Mouse (Mus musculus) right cerebral cortex, adult 18-20 months (tissue): ENCODE measurements around the gene P2ry14.
"Not testable (repeated sequence)": the region's sequence is repeated elsewhere in the genome, so short reads cannot be mapped to it uniquely, and the experiment has no call there.

Source experiments
- DNase-seq: peaks from one replicate; pipeline ENCODE4 v3.0.0; 2022; ENCODE audit warnings: mixed read lengths

Gene P2ry14

DNA sequence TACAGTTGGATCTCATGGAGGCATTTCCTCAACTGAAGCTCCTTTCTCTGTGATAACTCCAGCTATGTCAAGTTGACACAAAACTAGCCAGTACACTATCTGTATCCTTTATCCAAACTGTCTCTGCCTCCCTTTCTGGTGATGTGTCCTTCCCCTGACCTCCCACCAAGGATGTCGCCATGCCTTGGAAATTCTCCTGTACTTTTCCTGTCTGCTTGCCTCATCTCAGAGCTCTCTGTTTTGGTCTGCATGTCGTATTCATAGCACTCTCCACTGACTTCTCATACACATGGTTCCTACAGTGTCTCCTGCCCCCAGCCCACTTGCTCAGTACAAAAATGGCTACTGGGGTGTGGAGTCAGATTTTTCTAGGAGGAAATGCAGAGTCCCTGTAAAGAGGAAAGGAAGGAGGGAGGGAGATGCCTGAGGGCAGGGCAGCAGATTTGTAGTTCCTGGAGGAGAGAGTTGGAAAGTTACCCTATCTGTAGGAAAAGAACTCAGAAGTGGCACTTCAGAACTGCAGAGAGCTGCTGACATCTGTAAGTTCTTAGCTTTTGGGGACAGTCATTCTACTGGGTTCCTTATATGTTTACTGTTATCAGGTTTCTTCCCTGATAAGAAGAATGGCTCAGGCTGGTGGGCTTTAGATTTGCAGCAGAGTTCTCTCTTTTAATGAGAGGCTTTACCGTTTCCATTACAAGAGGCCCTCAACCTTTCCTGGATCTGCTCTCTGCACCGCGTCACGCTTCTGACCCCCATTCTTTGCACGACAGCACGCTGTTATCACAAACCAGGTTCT lies 11.7 kb downstream of the P2ry14 start:
- no peak for DNase-seq

DNA sequence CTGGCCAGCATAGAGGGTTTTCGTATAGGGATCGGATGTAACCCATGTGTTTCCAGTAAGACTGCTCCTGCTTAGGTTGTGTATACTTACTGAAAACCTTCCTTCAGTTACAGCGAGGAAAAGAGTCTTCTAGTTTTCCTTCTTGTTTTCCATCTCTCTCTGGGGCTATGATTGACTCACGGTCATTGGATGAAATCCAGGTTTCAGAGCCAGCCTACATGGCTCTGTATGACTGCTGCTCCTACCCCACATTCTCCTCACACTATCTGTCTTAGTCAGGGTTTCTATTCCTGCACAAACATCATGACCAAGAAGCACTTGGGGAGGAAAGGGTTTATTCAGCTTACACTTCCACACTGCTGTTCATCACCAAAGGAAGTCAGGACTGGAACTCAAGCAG lies 12.5 kb downstream of the P2ry14 start:
- DNase-seq = peak; percentile 40

DNA sequence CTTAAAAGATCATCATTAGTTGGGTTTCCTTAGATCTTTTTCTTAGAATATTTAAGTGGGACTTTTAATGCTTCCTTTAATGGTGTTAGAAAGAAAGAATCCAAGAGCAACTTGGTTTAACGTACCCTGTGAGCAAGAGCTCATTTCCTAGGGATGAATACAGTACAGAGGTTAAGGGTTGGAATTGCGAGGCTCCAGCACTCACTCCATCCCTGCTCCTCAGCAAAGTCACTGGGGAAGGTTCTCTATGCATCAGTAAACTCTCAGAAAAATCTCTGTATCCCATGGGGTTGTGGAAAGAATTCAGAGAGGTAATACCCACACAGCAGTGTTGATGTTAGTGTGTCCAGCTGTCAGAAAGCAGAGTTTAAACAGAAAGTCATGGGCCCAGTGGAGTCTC lies 13.3 kb downstream of the P2ry14 start:
- no peak for DNase-seq

DNA sequence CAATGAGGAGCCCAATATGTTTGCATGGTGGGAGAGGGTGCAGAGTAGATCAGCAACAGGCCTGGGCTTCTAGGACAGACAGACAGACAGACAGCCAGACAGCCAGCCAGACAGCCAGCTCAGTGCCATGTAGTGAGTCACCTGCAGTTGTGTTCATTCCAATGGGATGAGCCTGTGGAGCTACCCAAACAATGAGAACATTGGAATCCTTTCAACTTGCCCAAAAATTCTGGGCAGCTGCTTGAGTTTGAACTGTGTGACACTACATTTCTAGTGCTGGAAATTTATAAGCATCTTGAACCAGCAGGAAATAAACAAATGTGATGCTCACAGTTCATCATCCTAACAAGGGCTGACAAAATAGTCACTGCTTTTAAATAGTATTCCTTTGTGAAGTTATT lies 13.8 kb downstream of the P2ry14 start:
- no peak for DNase-seq

DNA sequence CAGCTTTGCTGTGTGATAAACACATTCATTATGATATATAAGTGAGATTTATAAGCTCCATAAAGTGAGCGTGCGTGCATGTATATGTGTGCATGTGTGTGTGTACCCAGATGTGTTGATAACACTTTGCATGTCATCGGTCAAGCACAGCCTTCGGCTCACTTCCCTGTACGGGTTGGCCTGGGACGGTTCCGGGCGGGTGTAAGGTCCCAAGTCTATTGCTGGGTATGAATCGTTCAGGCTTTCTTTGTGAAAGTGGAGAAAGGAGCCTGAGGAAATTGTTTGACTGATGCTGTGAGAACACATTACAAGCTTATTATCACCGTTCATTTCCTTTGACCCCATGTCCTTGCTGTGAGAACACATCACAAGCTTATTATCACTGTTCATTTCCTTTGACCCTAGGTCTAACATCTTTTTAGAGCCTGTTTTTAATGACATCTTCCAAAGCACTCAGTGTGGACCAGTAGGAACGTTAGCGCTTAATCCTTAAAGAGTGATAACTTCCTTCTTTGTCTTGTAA lies 14.4 kb downstream of the P2ry14 start:
- DNase-seq = no peak

DNA sequence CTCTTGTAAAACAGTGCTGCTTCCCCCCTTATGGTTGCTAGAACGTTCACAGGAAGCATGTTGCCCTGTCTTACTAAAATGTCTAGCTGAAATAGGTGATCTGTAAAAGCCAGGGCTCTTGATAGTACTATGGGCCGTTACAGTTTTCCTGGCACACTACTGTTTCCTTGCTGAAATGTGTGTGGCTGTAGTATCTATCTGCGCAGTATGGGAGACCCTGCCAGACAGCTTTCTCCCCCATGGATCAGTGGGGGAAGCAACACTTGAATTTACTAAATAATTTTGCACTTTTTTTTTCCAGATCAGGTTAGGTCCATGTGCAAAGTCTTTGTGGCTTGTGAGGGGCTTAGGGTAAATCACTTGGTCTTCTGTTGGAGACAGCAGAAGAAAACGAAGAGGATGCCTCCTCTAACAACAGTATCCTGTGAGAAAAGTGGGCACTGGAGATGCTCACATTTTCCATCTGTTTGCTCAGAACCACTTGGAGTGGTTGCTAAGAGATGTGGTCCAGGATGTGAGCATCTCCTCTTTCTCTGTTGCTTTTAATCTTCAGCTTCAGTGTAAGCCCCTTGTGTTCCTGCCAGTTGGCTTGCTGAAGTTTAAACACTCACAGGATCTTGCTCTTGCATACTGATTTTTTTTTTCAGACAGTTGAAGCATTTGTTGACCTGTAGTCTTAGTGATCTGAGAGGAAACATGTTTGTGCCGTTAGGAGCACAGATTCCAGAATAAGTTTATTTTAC lies 17.3 kb downstream of the P2ry14 start:
- no peak for DNase-seq

DNA sequence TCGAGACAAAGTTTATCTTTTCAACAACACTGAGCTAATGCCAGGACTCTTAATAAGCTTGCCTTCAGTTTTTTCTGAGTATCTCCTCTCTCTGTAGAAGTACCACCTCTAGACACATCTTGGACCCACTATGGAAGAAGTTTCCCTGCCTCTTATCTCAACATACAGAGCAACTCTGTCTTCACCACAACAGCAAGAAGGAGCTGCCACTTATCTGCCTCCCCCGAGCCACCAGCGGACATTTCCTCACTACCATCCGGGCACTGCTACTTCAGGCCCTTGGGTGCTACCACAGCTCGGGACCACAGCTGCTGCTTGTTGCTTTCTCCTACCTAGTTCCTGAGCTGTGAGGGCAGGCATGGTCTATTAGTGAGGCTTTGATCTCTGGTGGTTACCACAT lies 20.2 kb downstream of the P2ry14 start:
- no peak for DNase-seq

DNA sequence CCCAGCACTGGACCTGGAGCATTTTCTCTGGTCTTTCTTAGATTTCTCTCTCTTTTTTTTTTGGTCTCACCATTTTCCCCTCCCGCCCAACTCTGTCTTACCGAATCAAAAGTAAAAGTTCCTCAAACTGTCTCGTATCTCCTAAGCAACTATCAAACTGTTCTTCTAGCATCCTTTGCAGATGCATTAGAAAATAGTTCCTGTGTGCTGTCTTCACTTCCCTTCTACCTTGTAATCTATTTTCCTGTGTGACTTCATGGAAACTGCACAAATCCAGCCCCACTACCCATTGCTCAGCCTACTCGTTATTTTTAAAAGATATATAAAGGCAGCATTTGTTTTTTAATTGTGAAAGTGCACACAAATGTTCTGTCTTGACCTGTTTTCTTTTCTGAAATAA lies 21.5 kb downstream of the P2ry14 start:
- no peak for DNase-seq

DNA sequence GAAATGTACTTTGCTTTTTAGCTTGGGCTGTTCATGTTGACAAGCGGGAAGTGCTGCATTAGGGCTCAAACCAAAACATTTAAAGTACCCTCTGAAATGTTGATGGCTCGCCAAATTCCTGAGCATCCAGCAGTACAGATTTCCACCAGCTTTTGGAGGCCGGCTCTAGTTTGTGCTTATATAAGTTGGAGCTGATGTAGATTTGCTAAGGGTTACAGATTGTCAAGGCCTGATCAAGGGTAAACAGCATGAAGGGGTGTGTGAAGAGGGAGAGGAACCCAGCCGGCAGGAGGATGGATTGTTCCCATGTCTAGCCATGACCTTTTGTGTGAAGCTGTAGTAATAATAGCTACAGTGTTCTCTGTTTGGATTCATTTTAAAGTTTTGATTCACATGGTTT lies 22.3 kb downstream of the P2ry14 start:
- no peak for DNase-seq

DNA sequence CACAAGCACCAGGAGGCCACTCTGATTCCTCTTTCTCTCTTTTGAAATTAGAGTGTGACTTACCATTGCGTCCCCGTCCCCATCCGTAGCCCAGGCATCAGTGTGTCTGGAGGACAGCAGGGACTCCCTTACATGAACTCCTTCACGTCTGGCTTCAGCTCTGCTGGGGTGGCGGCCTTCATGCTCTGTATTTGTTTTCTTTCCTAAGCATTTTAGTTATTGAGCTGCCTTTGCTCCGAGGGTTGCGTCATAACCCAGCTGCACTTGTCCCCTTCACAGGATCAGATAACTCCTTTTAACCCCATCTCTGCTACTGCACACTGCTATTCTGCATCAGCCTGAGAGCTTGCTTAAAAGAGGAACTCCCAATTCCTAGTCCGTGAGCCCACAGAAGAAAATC lies 23.0 kb downstream of the P2ry14 start:
- no peak for DNase-seq

DNA sequence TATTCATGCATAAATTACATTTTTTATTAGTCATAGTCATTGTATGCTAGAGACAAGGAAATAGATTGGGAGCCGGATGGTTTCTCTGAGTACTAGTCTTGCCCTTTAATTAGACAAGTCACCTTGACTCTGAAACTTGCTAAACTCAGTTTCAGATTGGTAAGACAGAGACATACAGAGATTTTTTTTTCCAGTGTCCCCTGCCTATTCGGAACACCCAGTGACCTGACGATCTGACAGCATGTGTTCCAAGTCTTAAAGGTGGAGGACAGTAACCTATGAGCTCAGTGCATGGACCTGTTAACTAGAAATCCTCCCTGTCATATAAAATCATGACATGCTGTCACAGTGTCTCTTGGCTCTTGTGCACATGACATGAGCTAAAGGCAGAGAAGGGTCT lies 23.9 kb downstream of the P2ry14 start:
- no peak for DNase-seq

DNA sequence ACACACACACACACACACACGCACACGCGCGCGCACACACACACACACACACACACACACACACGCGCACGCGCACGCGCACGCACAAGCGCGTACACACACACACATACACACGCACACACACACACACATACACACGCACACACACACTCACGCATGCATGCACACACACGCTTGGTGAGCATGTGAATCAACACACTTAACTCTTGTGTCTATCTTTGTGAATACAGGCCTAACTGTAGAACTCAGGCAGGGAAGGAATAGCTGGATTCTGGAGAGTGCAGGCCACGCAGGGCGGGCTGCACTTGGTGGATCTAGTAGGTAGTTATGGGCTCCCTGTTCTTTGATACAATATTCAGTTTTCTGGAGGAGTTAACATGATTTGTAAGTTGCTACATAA lies 24.7 kb downstream of the P2ry14 start:
- no peak for DNase-seq

DNA sequence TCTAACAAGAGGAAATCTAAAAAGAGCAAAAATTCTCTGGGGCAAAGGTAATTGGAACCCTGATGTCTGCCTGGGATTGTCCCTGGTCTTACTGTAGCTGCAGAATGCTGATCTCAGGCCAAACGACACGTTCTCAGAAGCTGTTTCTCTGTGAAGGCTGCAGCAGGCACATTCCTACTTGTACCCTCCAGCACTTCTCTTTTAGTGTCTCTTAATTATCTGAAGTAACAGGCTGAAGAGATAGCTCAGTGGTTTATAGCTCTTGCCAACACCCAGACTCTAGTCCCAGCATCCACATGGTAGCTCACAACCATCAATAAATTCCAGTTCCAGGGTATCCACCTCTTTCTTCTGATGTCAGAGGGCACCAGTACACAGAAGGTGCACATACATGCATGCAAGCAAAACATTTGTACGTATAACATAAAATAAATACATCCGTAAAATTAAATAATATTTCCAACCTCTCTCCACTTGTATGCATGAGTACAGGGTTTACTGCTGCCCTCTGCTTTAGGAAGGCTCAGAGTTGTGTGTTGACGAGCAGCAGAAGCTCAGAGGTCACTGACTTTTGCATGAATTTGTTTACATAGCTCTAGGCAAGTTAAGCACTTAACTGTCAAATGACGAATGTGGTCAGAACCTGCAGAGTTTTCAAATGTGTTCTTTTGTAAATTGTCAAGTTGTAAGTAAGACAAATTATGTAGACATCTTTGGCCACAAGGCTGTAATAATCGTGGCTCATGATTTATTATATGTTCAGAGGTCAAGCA lies 27.4 kb downstream of the P2ry14 start:
- no peak for DNase-seq

DNA sequence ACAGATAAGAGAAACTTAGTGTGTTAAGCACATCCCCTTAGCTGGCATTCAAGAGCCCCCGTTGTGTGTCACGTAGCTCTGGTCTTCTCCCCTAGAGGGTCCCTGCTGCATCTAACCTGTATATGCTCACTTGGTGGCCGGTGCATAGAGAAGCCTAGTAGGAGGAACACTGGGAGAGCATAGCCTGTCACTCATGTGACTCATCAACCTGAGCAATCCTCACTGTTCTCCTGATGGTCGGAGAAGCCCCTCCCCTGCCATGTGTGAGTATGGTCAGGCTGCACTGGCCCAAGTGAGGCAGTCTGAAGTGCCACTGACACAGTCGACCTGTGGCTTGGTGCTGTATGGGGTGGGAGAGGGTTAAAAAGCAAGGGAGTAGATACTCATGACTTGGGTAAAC lies 28.4 kb downstream of the P2ry14 start:
- DNase-seq = no peak

DNA sequence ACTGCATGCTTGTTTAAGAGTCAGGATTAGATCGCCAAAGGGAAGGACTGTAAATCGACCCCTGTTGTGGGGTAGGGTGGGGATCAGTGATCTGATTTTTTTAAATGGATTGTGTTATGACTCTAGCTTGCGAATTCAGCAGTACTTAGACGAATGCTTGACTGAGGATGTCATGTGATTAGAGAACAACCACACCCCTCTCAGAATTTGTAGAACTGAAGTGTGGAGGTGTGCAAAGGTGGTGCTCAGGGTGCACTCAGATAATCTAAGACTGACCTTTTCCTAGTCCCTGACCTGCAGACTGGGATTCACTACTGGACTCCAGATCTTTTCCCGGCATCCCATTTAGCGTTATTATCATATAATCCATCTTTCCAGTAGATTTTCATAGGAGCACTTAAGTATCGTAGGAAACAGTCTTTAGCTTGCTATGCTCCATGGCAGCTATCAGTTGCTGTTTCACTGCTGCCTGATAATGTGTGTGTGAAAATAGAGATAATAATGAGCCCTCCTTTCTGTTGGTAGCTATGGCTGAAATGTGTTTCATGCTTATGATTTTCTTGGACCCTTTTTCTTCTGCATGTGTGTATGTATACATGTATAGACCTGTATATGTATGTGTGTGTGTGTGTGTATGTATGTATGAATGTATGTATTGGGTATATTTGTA lies 31.5 kb downstream of the P2ry14 start:
- DNase-seq = no peak

DNA sequence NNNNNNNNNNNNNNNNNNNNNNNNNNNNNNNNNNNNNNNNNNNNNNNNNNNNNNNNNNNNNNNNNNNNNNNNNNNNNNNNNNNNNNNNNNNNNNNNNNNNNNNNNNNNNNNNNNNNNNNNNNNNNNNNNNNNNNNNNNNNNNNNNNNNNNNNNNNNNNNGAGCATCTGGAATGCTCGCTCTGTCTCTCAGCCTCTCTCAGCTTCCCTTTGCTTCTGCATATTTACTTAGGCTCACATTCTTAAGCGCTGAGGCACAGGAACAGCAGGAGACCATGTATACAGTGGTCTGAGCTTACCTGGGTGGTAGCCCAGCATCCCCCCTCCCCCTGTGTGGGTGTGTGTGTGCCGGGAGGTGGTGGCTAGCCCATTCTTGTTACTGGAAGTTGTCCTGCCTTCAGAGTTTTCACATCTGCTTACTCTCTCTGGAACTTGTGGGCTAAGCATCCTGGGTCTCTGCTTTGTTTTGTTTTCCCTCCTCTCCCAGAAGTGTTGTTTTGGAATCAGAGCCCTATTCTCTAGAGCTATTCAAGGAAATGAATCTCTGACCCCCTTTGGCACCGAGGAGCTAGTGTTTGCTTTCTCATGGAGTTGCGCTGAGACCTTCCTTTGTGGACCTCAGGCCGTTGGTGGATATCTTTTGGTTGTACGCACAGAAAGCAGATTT lies 32.2 kb downstream of the P2ry14 start:
- peak; percentile 17 for DNase-seq

DNA sequence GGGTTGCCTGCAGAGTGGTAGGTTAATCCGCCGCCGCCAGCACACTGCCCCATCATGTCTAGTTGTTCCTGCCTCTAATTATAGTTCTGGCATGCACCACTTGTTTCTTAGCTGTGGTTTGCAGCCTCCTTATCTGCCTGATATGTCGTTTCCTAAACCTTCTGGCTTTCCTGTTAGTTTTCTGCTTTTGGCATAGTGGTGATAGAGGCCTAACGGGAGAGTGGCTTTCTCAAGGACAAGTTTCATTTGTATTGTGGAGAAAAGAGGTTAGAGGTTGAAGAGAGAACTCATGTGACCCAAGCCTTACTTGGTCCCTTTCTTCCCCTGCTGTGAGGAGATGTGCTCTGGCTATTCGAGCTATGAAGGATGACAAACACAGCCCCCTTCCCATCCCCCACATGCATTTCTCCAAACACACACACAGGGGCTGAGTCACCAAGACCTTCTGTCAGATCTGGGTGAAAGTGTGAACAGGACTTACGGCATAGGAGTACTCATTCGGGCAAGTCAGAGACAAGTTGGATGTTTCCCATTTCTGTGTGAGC lies 39.4 kb downstream of the P2ry14 start:
- DNase-seq = no peak

DNA sequence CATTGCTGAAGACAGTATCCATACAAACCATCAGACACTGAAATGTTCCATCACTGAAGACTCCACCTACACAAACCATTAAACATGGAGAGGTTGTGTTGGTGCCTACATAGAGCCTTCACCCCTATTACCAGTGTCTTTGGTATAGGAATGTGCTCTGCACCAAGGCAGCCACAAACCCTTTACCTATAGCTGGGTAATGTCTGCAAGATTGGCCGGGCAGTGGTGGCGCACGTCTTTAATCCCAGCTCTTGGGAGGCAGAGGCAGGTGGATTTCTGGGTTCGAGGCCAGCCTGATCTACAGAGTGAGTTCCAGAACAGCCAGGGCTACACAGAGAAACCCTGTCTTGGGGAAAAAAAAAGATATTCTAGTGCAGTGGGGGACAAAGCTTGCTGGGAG lies 40.1 kb downstream of the P2ry14 start:
- not testable (repeated sequence) for DNase-seq

DNA sequence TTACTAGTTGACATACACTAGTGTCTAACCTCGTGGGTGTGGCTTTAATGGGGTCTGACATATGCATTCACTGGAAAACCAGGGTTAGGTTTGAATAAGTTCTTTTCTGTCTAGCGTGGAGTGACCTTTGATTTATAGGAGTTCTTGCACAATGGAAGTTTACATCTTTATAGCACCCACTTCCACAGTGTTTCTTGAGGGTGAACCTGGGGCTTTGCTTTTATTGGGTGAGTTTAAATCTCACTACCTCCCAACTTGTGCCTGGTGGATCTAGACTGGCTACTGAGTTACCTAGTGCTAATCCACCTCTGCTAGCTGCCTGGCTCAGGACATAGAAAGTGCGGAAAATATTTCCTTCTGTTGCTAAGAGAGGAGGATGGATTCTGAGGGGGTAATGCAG lies 41.5 kb downstream of the P2ry14 start:
- DNase-seq = no peak

DNA sequence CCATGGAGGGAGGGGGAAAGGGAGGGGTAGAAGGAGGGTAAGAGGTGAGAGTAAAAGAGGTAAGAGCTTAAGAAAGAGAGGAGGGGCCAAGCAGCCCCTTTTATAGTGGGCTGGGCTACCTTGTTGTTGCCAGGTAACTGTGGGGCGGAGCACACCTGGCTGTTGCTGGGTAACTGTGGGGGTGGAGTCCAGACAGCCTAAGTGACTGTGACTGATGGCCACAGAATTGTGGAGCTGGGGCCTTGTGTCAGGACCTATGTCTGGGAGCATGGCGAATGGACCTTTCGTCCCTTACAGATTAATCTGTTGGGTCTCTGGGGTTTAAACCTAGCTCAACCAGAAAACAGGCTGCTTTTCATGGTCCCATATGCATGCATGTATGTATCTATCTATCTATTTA lies 43.6 kb downstream of the P2ry14 start:
- DNase-seq = not testable (repeated sequence)

DNA sequence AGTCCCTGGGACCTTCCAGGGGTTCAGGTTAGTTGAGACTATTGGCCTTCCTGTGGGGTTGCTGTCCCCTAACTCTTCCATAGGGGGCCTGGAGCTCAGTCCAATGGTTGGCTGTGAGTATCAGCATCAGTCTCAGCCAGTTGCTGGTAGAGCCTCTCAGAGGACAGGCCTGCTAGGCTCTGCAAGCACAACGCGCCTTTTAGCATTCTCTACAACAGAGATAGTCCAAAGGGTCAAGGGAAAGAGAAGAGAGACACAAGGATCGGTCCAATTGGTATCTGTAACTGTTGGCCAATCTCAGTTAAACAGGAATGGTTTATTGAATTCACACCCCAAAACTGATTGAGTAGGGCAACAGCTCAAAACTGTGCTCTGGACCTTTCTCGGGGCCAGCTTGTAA lies 46.0 kb downstream of the P2ry14 start:
- DNase-seq = no peak

DNA sequence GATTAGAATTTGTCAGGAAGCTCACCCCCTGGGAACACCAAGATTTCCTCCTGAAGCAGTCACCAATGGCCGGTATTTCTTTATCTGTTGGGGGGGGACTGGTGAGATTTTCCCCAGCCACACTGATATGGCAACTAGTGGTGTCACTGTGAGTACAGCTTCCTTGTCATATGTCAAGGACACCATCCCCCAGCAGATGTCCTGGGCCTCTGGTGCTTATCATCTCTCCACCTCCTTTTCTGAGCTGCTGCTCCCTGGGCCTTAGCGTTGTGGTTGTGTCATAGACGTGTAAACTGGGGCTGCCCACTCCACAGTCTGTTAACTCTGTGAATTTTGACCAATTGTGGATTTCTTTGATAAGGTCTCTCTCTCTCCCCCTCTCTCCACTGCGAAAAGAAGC lies 49.0 kb downstream of the P2ry14 start:
- DNase-seq = no peak
